Mouse (Mus musculus): Measurements from ENCODE around the gene Sfxn2.

GRCm38 (mm10) chr19:46635766-46636165, 62.6 kb downstream of the Sfxn2 start:
- no peak for TF ChIP-seq EP300 (IDR thresholded peaks at IDR 0.05; ENCODE audit: low read depth)
- TF ChIP-seq CTCF (IDR thresholded peaks at IDR 0.05; ENCODE audit: low read depth): no peak
